Mouse (Mus musculus): Measurements from ENCODE around the gene Zbtb46.
A peak's percentile ranks its signal among the peaks of the same experiment; 100 is the strongest.

Gene Zbtb46

DNA sequence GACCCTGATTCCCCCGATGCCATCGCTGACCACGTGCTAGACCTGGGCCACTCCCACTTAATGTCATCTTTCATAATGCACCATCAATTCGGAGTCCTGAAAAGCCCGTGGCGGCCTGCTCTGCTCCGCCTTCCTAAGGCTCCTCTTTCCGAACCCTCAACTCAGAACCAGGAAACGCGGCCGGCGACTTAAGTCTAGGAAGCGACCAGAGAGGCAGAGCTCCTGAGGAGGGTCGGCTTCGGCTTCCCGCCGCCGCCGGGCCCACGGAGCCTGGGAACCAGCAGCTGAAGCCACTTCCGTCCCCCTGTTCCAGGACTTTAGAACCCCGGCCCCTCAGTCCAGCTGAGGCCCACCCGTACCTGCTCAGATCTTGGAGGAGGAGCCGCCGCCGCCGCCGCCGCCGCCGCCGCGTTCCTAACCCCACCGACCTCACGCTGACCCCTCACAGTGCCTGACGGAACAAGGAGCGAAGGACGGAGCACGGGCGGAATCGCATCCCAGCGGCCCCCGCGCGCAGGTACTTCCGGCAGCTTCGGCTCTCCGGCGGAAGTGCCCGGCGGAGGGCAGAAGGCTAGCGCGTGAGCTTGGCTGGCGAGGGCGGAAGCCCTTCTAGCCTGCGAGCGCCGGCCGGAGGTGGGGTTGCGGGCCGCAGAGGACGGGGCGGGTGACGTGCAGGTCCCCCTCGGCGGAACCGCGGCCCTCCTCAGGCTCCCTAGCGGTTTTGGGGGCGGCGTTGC is 94.2 kb downstream of the Zbtb46 start, which contains the start of the genes Zgpat and Arfrp1:
Zgpat (plus strand) TSS at position 69 of the 737 bp plus-strand sequence.
Arfrp1 (minus strand) TSS at position 545 of the 737 bp plus-strand sequence.
- DNase-seq (ENCODE audit: low read depth, low spot score), result peak; percentile 86

DNA sequence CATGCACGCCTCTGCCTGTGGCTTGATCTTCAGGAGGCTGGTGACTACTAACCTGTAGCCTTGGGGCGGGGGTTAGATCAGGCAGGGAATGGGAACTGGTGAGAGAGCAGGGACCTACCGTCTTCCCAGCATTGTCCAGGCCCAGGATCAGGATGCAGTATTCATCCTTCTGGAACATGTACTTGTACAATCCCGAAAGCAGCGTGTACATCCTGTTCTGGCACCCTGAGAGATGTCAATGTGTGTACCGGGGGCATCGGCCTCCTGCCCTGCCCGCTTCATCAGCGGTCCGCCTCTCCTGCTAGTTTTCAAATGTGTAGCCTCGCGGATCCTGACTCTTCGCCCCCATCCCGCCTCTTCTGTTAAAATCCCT is 94.8 kb downstream of the Zbtb46 start:
- DNase-seq (ENCODE audit: low read depth, low spot score), result no peak

DNA sequence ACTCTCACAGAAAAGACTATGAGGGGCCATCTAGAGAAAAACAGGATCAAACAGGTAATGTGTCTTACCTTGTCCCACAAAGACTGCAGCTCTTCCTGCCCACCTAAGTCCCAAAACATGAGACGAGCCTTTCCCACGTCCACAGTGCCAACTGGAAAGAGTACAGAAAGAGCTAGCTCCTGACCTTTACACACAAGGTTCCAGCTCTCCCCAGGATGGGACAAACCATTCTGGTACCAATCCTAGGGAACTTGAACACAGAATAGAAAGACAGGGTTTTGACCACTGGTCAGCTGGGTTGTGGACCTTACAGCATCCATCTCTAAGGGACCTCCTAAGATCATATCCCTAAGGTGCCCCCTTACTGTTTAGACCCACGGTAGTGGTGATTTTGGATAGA is 95.3 kb downstream of the Zbtb46 start:
- no peak for DNase-seq (ENCODE audit: low read depth, low spot score)

DNA sequence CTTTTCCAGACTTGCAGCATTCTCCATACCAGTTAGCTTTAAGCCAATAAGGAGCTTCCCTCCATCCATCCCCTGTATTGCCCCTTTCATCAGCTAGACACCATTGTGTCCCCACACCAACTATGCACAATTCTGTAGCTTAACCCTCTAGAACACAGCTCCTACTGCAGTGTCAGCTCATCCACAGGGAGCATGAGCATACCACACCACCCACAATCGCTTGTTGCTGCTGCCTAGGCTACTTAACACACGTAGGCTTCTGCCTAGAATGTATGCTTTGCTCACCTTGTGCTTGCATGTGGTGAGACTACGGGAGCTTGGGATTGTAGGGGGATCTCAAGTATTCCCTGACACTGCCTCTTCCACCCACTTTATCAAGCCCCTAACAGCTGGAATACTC is 102.4 kb downstream of the Zbtb46 start:
- DNase-seq (ENCODE audit: low read depth, low spot score), result no peak

DNA sequence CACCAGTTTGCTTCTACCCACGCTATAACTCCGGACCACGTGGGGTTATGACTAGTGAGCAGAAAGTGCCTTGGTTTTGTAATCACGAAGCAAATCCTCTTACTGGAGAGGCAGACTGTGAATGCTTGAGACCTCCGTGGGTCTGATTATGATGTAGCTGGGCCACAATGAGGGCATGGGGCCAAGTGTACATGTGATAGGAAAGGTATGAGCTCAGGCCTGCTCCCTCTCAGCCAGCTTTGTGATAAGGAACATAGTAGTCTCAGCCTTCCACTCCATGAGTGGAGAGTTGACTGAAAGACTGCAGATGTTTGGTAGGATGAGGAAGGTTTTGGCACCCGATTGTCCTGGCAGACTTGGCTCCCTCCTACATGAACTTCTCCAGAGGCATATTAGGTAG is 116.5 kb downstream of the Zbtb46 start:
- DNase-seq (ENCODE audit: low read depth, low spot score), result no peak

DNA sequence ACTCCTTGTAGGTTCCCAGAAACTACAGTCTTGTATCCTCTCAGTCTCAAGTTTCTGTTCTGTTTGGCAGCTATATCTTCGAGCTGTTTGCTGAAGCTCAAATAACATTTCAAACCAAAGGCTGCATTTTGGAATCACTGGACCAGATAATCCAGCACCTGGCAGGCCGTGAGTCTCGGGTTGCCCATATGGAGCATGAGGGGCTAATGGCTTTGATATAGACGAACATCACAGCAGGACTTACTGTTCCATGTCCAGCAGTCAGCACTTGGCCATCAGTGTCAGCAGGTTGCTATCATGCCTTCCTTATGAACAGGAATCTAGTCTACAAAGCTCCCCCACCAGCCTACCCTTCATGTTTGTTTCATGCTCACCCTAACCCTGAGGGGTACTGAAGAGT is 118.8 kb downstream of the Zbtb46 start:
- DNase-seq (ENCODE audit: low read depth, low spot score), result no peak

All from skeletal muscle tissue, adult 2 months (tissue).